Mouse (Mus musculus) lung, postnatal 0 days (tissue): ENCODE data around the gene Pelo.

Experiments
- CTCF ChIP-seq: IDR thresholded peaks from 2 replicates; pipeline ENCODE4 v1.5.1; 2016; ENCODE audit warnings: antibody characterized with exemption, mild to moderate bottlenecking
- EP300 ChIP-seq: IDR thresholded peaks from 2 replicates; pipeline ENCODE4 v1.6.1; 2016; ENCODE audit warnings: antibody characterized with exemption, mild to moderate bottlenecking, control low read depth

DNA sequence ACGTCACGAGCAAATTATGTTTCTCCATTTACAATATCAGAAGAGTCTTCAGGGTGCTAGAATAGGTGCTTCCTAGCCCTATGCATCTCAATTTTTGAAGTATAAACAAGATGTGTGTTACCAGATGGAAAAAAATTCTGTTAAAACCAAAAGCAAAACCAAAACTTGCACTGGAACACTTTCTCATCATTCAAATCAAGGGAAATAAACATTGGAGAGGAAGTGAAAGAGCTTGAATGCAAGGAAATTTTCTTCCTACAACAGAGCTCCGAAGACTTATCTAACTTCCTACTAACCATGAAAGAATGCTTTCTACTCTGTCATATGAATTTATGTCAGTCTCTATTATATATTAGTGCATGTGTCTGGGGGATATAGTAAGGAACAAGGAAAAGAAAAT, 46.8 kb upstream of the Pelo start:
- TF ChIP-seq CTCF, result no peak
- TF ChIP-seq EP300, result no peak
